Mouse (Mus musculus) embryo, embryonic 10.5 days (tissue): Measurements from ENCODE around the gene Dsp.
A peak's percentile ranks its signal among the peaks of the same experiment; 100 is the strongest.

Source experiments
- DNase-seq: peaks from one replicate; pipeline ENCODE4 v3.0.0-alpha.2; 2015; ENCODE audit warnings: low spot score

Dsp gene

DNA sequence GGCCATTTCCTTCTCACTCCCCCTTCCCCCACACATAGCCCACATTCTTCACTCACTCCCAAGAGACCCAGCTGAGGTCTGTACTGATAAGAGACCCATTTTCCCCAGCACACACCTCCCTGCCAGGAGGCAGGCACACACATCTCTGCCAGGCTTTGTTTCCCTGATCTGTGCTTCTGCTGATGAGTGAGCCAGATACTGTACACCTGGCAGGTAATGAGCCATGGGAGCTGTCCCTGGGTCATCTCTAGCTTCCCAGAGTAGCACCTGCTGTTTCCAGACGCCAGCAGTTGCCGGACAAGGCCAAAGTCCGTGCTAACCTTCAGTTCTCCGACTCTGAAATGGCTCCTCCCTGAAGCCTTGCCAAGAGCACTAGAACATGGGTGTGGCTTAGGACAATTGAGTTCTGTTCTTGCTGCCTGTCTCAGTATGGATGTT is 19.6 kb downstream of the Dsp start:
- DNase-seq, result peak; percentile 46

DNA sequence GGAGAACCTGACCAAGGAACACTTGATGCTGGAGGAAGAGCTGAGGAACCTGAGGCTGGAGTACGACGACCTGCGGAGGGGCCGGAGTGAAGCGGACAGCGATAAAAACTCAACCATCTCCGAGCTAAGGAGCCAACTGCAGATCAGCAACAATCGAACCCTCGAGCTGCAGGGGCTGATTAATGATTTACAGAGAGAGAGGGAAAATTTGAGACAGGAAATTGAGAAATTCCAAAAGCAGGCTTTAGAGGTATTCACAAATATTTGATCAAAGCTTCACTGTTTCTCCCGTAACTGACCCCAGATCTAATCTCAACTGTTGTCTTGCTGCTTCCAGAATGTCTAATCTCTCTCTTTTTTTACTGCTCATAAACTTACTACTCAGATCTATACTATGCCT is 42.3 kb downstream of the Dsp start:
- DNase-seq, result no peak

DNA sequence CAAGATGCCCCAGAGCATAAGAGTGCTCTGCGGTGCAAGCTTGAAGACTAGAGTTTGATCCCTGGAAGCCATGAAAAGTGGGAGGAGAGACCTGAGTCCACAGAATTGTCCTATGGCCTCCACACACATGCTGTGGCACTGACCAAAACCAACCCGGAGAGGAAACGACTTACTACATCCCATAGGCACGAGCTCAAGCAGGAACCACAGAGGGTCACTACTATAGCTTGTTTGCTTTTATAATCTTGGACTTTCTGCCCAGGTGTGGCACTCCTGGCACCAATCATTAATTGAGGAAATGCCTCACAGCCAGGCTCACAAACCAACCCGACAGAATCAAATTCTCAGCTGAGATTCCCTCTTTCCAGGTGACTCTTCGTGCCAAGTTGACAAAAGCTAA is 50.3 kb downstream of the Dsp start:
- DNase-seq, result no peak

DNA sequence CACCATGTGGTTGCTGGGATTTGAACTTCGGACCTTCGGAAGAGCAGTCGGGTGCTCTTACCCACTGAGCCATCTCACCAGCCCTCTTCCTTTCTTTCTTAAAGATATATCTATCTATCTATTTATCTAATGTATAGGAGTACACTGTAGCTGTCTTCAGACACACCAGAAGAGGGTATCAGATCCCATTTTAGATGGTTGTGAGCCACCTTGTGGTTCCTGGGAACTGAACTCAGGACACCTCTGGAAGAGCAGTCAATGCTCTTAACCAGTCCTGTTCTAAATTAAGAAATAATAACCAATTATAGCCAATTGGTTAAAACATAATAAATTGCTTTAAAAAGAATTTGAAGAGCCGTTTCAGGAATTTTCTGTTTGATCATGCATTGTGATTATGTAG is 53.1 kb downstream of the Dsp start:
- DNase-seq, result no peak

DNA sequence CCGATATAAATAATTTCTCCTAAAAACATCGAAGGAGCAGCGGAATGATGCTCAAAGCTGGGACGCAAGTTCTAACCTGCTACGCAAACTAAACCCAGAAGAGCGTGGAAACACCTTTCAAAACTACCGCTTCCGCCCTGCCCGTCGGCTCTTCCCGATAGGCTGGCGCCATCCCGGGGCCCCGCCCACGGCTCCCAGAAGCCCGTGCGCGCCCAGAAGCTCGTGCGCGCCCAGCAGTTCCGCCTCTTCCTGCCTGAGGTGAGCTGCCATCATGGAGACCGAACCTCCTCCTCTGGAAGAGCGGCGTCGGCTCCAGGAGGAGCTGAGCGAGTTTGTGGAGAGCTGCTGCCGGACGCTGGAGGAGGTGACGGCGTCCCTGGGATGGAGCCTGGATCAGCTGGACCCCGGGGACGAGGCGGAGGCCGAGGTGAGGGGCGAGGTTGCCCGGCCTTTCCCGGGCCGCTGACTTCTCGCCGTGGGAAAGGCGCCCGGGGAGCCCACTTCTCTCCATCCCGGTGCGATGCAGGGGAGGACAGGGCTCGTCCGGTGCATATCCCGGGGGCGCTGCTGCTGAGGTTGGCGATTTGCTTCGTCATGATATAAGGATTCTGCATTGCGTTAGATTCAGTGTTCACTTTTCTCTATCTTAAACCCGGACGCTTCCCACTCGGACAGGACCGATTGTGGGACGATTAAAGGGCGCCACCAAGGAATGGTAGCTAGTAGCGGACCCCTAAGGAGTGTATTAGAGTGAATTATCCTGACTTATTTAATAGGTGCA is 53.8 kb downstream of the Dsp start, which contains the start of gene Snrnp48:
Gene Snrnp48, plus strand, starts transcription at position 237 of the 781 bp plus-strand sequence.
- peak; percentile 95 for DNase-seq

DNA sequence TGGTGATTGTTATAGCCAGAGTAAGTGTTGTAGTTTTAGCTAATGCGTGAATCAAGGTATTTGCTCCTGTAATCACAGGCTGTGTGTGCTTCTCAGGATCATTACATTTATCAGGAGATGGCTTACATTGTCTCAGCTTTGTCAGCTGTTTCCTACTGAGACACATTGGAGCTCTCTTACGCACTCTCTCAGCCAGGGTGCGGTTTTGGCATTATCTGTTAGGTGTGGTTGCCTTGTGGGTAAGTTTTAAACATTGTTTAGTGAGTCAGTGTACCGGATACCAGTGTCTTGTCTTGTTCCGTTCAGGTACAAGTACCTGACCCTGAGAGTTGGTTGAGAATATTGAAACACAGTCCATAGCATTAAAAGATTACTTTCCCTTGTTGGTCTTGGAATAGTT is 60.0 kb downstream of the Dsp start:
- DNase-seq, result no peak

DNA sequence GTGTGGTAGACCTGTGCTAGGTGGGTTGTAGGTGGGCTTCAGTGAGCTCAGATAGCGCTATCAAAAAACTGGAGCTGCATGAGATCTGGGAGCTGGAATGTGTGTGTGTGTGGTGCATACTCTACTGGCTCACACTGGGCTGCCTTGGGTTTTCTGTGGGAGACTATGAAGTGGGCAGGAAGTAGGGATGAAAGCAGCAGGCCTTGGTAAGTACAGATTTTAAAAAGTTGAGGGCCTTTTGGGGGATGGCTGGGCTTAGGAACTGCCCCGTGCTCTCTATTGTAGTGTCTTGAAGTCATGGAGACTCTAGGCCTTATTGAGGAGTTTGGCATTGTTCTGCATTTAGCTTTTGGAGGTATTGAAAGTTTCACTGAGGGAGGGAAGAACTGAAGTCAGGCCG is 67.6 kb downstream of the Dsp start:
- DNase-seq, result no peak

DNA sequence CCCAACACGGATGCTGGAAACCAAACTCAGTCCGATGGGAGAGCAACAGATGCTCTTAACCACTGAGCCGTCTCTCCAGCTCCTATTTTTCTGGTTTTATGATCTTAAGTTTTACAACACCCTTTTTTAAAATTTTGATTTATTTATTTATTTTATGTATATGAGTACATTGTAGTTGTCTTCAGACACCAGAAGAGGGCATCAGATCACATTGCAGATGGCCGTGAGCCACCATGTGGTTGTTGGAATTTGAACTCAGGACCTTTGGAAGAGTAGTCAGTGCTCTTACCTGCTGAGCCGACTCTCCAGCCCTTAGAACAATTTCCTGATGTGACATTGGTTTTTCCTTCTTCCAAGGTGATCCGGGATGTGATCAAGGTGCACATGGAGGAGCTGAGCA is 69.2 kb downstream of the Dsp start:
- DNase-seq, result no peak

DNA sequence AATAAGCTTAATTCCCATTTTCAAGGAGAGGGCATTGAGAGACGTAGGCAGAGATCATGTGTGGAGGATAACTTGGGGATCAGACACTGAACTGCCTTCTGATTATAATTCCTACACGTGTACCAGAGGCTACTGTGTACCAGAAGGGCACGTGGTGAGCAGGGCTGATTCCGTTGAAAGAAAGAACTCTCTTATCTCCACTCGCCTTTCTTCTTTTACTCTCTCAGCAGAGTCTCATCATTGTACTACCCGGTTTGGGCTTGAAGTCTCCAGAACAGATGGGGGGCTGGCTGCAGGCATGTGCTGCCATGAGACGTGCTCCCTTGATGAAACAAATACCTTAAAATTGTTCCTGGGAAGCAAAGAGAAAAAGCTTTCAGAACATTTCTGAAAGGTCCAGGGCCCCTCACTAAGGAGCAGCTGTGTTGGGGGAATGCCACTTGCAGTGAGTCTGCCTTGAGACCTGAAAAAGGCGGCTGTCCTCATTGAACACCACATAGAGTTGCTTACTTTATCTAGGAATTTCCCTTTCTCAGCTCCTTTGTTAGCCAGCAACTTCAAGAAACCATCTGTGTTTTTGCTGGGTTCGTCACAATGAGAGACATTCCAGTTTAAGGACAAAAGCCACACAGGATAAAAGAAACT is 79.2 kb downstream of the Dsp start:
- DNase-seq, result no peak

DNA sequence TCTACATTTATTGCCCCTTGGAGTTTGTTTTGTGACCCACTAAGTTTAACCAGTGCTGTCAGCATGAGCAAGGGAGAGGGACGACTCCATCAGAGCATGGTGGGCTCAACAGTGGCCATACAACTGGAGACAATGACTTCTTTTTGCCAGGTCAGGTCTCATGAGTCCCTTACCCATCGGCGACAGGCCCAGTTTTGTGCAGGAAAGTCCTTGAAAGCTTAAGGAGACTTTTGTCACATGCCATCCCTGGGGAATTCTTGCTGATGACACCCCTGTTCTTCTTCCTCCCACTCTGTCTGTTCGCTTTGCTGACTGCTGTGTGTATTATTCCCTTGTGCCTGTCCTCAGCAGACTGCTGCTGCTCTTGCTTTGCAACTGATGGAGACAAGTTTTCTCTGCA is 81.3 kb downstream of the Dsp start:
- DNase-seq, result no peak

DNA sequence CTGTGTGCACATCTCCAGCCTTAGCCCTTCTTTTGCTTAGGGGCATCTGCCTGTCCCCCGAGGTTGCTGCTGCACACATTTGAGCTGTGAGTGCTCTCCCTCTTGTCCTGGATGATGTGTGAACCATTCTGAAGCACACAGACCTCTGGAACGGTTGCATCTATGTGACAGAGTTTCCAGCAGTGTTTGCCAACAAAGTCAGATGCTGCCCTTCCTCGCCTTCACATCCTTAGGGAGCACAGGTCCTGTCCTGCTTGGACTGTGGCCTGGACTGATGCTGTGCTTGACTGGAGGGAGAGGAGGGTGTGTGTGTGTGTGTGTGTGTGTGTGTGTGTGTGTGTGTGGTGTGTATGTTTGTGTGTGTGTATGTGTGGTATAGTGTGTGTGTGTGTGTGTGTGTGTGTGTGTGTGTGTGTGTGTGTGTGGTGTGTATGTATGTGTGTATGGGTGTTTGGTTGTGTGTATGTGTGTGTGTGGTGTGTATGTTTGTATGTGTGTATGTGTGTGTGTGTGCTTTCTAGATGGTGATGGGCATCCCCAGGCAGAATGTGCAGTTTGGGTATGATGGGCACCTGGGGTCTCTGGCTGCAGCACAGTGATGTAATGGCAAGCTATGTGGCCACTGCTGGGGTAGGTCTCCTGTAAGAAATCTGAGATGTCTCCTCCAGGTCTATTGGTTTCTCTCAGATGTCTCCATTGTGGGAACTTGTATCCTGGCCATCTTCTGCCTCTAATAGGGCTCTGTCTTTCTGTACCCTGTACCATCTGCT is 81.9 kb downstream of the Dsp start:
- DNase-seq, result no peak

DNA sequence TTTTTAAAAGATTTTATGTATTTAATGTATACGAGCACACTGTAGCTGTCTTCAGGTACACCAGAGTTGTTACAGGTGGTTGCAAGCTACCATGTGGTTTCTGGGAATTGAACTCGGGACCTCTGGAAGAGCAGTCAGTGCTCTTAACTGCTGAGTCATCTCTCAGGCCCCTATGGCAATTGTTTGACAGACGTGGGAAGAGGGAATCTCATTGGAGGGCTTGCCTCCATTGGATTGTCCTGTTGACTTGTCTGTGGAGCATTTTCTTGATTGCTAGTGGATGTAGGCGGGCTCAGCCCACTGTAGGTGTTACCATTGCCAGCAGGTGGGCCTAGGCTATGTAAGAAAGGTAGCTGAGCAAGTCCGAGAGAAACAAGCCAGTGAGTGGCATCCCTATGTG is 83.6 kb downstream of the Dsp start:
- DNase-seq, result no peak

DNA sequence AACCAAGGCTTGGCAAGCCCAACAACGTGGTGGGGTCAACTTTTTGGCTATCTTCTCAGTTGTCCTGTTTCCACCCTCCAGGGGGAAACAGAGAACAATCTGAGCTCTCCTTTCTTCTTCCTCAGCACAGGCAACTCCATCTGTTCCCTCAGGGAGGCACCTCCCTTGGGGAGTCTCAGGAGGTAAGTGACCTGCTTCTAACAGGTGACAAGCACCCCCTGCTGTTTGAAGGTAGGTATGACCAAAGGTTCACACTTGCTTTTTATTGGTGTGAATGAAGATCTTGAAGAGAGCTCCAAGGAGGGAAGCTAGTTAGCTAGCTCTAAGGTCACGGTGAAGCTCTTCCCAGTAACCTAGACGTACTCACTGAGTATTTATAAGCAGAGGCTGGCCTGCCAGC is 84.3 kb downstream of the Dsp start:
- peak; percentile 15 for DNase-seq

DNA sequence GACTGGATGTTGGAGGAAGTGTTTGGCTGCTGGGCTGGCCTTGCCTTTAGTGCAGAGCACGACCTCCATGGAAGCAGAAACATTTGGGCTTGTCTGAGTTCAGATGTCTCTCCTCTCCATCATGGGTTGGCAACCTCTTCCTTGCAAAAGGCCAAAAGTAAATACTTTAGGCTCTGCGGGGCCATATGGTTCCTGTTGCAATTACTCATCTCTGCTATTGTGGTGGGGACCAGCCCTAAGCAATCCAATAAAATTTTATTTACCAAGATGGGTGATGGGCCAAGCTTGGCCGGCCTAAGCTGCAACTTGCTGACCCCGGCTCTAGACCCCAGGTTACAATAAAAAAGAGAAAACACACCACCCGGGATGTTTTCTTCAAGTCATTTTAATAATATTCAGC is 97.1 kb downstream of the Dsp start:
- no peak for DNase-seq
